Mouse (Mus musculus): ENCODE data around the gene Ip6k1. TPM values are rescaled to one million over a fixed set of nuclear protein-coding genes. Genes with fewer than 3 reads are reported as not detected.
"Not testable (repeated sequence)": the region's sequence is repeated elsewhere in the genome, so short reads cannot be mapped to it uniquely, and the experiment has no call there.

Ip6k1 gene
- polyA plus RNA-seq, 1 experiment, result 14.7 TPM

DNA sequence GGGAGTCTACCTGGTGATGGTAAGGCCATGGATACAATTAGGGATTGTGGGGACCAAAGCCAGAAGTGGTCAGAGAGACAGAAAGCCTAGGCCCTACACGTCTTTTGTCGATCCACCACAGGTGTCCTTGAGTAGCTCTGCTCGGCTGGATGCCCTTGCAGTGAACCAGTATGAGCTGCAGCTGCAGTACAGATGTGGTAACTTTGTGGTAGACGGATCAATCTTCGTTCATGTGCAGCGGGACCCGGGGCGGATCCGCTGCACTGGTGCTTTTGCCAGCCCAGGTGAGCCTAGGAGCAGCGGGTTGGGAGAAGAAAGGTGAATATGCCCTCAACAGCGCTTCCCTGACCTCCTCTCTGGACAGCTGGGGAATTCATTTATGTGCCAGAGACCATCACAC, 9.3 kb upstream of the Ip6k1 start:
- Histone ChIP-seq H3K27ac (replicated peaks; ENCODE audit: low read depth, low read length) (no peak overlapping the region), H3K4me1 (ENCODE audit: control insufficient read depth, insufficient read depth, insufficient read length, low read length) (no peaks in the 10 kb centered on the region), H3K4me3 (ENCODE audit: insufficient read depth, low read depth, low read length) (no peak overlapping the region)

DNA sequence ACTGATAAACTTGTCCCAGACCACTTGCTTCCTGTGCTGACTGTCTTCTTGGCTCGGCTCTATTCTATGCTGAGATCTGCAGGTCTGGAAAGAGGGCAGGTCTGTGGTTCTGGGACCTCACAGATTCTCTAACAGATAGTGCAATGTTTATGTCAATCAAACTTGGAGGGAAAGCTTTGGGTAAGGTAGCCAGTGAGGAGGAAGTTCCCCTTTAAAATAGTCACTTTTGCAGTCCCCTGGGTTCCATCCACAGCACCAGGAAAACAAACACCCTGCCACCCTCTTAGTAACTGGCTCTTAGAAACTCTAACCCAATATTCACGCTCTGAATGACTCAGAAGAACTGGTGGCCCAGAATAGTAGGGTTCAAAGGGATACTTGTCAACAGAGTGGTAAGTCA, 7.8 kb upstream of the Ip6k1 start:
- H3K4me3 ChIP-seq (ENCODE audit: insufficient read depth, low read depth, low read length), result no peak overlapping the region
- no peak overlapping the region for H3K27ac ChIP-seq (replicated peaks; ENCODE audit: low read depth, low read length)
- H3K4me1 ChIP-seq (ENCODE audit: control insufficient read depth, insufficient read depth, insufficient read length, low read length), result no peaks in the 10 kb centered on the region

DNA sequence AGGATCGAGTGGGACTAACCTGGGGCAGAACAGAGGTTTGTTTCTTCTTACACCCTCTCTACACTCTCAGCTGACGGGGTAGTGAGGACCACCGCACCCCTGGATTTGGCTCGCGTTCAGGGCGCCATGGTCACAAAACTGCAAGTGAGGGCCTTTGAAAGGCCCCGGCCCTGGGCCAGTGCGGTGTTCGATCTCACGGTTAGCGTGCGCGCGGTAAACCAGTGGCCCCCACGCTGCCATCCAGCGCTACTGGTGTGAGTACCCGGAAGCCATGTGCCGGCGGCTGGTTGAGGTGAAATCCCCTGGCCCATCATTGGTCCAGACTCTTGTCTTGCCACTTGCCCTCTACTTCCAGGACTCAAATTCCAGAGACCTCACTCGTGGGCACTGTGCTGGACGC, 6.8 kb upstream of the Ip6k1 start:
- Histone ChIP-seq H3K4me3 (ENCODE audit: insufficient read depth, low read depth, low read length) (no peak overlapping the region), H3K4me1 (ENCODE audit: control insufficient read depth, insufficient read depth, insufficient read length, low read length) (no peaks in the 10 kb centered on the region), H3K27ac (replicated peaks; ENCODE audit: low read depth, low read length) (no peak overlapping the region)

DNA sequence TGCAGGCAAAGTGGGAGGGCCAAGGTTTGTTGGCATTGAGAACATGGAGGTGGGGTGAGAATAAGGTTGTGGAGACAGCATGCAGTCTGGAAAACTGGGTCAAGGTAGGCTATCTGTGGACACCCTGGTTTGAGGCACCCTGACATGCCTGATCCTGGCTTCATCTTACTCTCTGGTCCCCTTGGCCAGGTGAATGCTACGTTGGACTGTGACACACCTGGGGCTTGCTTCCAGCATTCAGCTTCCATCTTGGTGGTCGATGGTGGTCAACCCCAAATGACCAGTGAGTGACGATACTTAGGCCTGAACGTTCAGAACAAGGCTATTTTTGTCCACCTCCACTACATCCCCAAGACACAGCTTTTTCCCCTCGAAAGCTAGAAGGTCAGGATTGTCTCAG, 6.3 kb upstream of the Ip6k1 start, which contains the start of gene Gm20662:
Gene Gm20662, plus strand, starts transcription at position 301 of the 400 bp plus-strand sequence.
- no peak within 1 kb of the TSS for H3K4me3 ChIP-seq (ENCODE audit: insufficient read depth, low read depth, low read length)
- H3K4me1 ChIP-seq (ENCODE audit: control insufficient read depth, insufficient read depth, insufficient read length, low read length), result no peaks in the 10 kb centered on the region
- H3K27ac ChIP-seq (replicated peaks; ENCODE audit: low read depth, low read length), result no peak within 1 kb of the TSS

DNA sequence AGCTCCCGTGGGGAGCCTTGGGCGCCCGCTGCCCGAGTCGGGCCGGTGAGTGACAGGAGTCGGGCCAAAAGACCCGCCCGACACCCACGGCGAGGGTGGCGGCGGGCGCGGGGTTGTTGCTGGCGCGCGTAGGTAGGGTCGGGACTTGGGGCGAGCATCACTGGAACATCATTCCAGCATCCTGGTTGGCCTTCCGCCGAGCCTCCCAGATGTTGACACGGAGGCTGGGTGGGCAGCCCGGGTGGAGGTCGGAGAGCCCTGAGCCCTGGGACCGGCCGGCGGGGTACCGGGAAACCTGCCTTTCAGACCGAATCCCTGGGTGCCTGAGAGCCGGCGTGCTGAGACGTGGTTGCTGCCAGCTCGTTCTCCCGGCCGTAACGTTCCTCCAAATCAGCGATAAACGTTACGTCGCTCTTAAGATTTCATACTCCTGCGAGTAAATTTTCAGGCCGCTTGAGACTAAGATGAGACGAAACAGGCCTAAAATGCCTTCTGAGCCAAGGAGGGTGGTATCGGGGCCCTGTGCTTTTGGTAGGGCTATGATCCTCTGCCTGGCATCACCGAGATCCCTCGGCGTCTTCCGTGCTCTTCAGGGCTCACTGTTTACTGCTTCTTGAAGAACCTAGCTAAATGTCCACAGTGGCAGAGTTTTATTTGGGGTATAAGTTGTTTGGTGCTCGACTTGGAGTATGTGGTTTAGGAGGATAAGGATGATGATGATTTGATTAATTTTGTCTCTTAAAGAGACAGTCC, 653 bp downstream of the Ip6k1 start:
- Histone ChIP-seq H3K4me3 (ENCODE audit: insufficient read depth, low read depth, low read length) (peak overlapping the region; percentile 94), H3K27ac (replicated peaks; ENCODE audit: low read depth, low read length) (peak overlapping the region; percentile 67), H3K4me1 (ENCODE audit: control insufficient read depth, insufficient read depth, insufficient read length, low read length) (peaks cover 11% of the 10 kb centered on the region)

DNA sequence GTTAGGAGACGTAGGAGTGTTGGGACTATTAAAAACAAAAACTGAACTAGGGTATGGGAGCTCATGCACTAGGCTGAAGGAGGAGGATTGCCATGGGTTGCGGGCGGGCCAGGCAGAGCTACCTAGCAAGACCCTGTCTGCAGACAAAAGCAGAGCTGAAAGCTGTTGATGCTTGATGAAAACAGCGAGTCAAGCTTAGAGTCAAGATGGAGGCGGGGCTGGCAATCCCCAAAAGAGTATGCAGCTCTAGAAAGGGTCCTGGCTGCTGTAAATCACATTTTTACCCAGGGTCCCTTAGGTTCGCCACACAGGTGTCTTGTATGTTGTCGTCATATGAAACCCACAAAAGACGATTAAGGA, 1.2 kb downstream of the Ip6k1 start:
- H3K4me3 ChIP-seq (ENCODE audit: insufficient read depth, low read depth, low read length), result peak overlapping the region; percentile 94
- peaks cover 16% of the 10 kb centered on the region for H3K4me1 ChIP-seq (ENCODE audit: control insufficient read depth, insufficient read depth, insufficient read length, low read length)
- no peak overlapping the region for H3K27ac ChIP-seq (replicated peaks; ENCODE audit: low read depth, low read length)

DNA sequence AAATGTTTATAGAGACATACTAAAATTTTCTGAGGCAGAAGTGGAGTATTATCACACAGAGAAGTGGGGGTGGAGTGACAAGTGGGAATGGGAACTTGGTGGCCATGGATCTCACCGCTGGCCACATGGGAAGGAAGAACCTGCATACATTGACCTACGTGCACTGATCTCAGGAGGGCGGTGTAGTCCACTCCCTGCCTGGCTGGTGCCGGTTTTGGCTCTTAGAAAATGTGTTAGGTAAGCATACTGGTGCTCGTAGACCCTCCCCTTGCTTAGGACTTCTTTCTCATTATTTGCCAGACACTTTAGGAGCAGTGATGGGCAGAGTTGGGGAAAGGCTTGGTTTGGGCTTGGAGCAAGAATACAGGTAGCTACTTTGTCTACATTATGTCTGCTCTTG, 5.7 kb downstream of the Ip6k1 start:
- no peak overlapping the region for H3K27ac ChIP-seq (replicated peaks; ENCODE audit: low read depth, low read length)
- H3K4me1 ChIP-seq (ENCODE audit: control insufficient read depth, insufficient read depth, insufficient read length, low read length), result peaks cover 27% of the 10 kb centered on the region
- H3K4me3 ChIP-seq (ENCODE audit: insufficient read depth, low read depth, low read length), result no peak overlapping the region

DNA sequence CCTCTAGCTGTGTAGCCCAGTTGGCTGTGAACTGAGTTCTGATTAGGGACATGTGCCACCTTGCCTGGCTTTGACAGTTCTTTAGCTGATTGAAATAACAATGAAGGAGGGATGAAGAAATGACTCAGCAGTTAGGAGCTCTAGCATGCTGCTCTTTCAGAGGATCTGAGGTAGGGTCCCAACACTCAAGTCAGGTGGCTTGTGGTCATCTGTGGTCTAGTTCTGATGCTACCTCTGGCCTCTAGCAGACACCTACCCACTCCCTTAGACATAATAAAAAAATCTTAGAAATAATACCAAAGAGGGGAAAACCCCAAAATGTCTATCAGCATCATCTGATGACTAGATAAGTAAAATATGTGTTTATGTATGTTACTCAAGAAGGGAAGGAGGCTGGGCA, 8.1 kb downstream of the Ip6k1 start:
- Histone ChIP-seq H3K27ac (replicated peaks; ENCODE audit: low read depth, low read length) (peak overlapping the region; percentile 20; the same call in 1 of the 2 replicates), H3K4me3 (ENCODE audit: insufficient read depth, low read depth, low read length) (no peak overlapping the region), H3K4me1 (ENCODE audit: control insufficient read depth, insufficient read depth, insufficient read length, low read length) (peaks cover 18% of the 10 kb centered on the region)

DNA sequence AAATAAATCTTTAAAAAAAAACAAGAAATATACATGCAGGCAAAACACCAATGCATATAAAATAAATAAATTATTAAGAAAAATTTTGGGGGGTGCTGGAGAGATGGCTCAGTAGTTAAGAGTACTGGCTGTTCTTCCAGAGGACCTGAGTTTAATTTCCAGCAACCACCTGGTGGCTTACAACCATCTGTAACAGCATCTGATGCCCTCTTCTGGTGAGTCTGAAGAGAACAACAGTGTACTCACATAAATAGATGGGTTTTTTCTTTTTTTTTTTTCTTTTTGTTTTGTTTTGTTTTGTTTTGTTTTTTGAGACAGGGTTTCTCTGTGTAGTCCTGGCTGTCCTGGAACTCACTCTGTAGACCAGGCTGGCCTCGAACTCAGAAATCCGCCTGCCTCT, 11.3 kb downstream of the Ip6k1 start:
- not testable (repeated sequence) for H3K27ac ChIP-seq (replicated peaks; ENCODE audit: low read depth, low read length); H3K4me3 ChIP-seq (ENCODE audit: insufficient read depth, low read depth, low read length)
- H3K4me1 ChIP-seq (ENCODE audit: control insufficient read depth, insufficient read depth, insufficient read length, low read length), result peaks cover 11% of the 10 kb centered on the region

DNA sequence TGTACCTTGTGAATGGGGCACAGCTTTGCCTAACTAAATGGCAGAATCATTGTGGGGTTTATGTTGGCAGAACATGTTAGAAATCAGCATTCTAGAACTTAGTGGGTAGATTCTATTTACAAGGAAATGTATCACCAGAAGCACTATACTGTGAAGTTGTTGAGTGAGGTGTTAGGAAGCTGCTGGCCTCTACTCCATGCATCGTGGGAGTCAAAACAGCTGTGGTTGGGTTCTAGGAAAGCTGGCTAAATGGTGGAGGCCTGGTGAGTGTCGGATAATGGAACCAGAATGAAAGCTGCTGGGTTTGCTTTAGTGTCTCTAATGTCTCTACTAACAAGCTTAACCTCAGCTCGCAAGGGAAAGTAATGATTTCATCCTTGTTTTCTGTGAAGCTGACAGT, 14.8 kb downstream of the Ip6k1 start:
- Histone ChIP-seq H3K4me1 (ENCODE audit: control insufficient read depth, insufficient read depth, insufficient read length, low read length) (no peaks in the 10 kb centered on the region; the same call in 1 of the 2 replicates), H3K4me3 (ENCODE audit: insufficient read depth, low read depth, low read length) (no peak overlapping the region), H3K27ac (replicated peaks; ENCODE audit: low read depth, low read length) (no peak overlapping the region)

DNA sequence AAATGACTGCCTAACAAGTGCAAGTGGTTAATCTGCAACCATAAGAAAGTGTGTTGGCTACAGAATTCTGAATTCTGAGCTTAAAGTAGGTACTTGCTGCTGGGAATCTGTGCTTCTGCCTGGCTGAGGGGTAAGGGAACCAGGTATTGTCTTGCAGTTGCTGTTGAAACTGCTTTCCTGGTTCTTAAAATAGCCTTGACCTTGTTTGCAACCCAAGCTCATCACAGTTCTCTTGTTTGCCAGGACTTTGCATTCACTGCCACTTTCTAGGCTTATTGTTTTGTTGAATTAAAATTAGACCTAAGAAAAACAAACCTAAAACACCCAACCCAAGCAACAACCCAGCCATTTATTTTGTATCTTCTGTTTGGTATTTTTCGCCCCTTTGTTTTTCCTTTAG, 18.4 kb downstream of the Ip6k1 start:
- Histone ChIP-seq H3K4me3 (ENCODE audit: insufficient read depth, low read depth, low read length) (no peak overlapping the region), H3K27ac (replicated peaks; ENCODE audit: low read depth, low read length) (0 out of 2 replicates have a peak overlapping the region, but pooled peaks have one; percentile 3), H3K4me1 (ENCODE audit: control insufficient read depth, insufficient read depth, insufficient read length, low read length) (no peaks in the 10 kb centered on the region; the same call in 1 of the 2 replicates)

DNA sequence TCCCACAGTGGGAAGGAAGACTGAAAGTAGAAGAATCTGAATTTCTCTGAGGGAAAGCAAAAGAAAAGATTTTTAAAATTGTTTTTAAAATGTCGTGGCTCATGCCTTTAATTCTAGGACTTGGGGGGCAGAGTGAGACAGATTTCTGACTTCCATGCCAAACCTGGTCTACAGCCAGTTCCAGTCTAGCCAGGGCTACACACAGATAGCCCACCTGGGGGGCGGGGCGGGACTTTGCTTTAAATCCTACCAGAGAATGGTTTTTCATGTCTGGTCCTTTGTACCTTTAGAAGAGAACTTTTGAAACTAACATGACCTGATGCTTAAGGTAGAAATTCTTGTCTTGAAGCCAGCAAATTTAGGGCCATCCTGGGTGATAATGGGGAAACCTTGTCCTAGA, 20.9 kb downstream of the Ip6k1 start:
- Histone ChIP-seq H3K4me1 (ENCODE audit: control insufficient read depth, insufficient read depth, insufficient read length, low read length) (no peaks in the 10 kb centered on the region; the same call in 1 of the 2 replicates), H3K27ac (replicated peaks; ENCODE audit: low read depth, low read length) (no peak overlapping the region), H3K4me3 (ENCODE audit: insufficient read depth, low read depth, low read length) (no peak overlapping the region)

DNA sequence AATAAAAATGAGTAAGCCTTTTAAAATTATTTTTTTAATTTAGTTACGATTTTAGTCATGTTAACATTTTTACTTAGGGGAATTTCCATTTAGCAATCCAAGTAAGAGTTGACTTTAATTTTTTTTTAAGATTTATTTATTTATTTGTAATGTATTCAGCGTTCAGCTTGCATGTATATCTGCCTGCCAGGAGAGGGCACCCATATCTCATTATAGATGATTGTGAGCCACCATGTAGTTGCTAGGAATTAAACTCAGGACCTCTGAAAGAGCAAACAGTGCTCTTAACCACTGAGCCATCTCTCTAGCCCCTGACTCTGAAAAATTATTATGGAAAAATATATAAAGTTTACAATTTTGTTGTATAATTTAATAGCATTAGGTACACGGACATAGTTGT, 24.3 kb downstream of the Ip6k1 start:
- Histone ChIP-seq H3K4me3 (ENCODE audit: insufficient read depth, low read depth, low read length) (no peak overlapping the region), H3K27ac (replicated peaks; ENCODE audit: low read depth, low read length) (no peak overlapping the region), H3K4me1 (ENCODE audit: control insufficient read depth, insufficient read depth, insufficient read length, low read length) (no peaks in the 10 kb centered on the region)

DNA sequence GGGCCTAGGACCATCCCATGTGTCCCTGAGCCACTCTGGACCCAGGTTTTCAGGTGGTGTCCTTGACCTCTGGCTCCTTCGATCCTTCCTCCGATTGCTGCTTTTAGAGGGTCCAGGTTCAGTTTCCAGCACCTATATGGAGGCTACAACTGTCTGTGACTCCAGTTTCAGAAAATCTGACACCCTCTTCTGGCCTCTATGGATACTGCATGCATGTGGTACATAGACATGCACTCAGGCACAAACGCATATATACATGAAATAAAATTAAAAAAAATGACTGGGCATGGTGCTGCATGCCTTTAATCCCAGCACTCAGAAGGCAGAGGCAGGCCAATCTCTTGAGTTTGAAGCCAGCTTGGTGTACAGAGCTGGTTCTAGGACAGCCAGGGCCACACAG, 25.6 kb downstream of the Ip6k1 start:
- H3K4me1 ChIP-seq (ENCODE audit: control insufficient read depth, insufficient read depth, insufficient read length, low read length), result no peaks in the 10 kb centered on the region
- H3K4me3 ChIP-seq (ENCODE audit: insufficient read depth, low read depth, low read length), result no peak overlapping the region
- no peak overlapping the region for H3K27ac ChIP-seq (replicated peaks; ENCODE audit: low read depth, low read length)

DNA sequence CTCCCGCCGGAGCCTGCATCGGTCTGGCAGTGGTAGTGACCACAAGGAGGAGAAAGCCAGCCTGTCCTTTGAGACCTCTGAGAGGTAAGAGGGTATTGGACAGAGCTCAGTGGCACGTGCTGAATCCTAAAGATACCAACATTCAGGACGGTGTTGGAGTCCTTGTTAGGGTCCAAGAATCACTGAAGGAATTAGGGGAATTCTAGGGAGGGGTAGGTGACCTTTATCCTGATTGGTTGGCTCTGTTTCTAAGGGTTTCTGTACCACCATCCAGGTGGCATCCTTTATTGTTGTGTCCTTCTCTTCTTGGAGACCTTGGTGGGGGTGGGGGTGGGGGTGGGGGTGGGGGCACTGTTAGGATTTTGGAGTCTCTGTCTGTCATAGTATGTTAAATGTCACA, 29.8 kb downstream of the Ip6k1 start:
- Histone ChIP-seq H3K4me1 (ENCODE audit: control insufficient read depth, insufficient read depth, insufficient read length, low read length) (peaks cover 5% of the 10 kb centered on the region; the same call in 1 of the 2 replicates), H3K27ac (replicated peaks; ENCODE audit: low read depth, low read length) (no peak overlapping the region), H3K4me3 (ENCODE audit: insufficient read depth, low read depth, low read length) (no peak overlapping the region)
